Mouse (Mus musculus): ENCODE measurements around the gene Amz1.

DNA sequence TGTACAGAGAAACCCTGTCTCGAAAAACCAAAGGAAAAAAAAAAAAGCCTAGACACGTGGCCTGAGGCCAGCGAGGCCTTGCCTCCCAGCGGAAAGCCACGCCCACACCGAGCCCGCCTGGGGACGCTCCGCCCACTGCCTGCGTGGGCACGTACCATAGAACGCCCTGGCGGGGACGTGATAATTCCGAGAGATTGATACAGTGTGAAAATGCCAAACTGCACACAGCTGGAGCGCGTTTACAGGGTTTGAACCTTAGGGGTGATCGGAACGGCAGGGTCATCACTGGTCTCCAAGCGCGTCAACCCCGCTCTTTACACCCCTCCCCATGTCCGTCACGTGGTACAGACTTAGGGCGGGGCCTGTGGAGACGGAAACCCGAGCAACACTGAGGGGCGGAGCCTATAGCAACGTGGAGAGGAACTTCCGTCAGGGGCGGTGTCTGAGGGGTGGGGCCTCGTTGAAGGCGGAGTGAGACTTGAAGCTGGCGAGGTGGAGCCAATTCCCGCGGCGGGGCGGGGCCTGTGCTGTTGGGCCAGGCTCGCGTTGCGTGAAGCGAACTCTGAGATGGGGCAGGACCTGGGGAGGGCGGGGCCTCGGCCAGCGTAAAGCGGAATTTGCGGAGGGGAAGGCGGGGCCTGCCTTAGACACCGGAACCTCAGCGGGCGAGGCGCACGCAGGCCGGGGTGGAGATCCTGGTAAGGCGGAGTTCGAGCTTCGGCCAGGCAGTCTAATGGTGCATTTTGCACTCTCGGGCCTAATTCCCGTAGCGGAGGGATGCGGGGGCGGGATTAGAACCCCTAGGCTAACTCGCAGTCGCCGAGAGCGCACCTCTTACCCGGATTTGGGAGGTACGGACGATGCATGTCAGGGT lies 19.3 kb upstream of the Amz1 start, which contains the start of gene Brat1:
- TF ChIP-seq CTCF (IDR thresholded peaks at IDR 0.05; ENCODE audit: borderline replicate concordance, control insufficient read depth, extremely low read depth, insufficient read depth, low read length, poor library complexity) (no peak; the same call in 1 of the 2 replicates), POLR2A (IDR thresholded peaks at IDR 0.05; ENCODE audit: control insufficient read depth, extremely low read depth, insufficient read depth, low read length, poor library complexity) (peak; percentile 87)
